Mouse (Mus musculus) hindbrain, postnatal 0 days (tissue): ENCODE results near the gene Ints11. TPM values are rescaled to one million over a fixed set of nuclear protein-coding genes. Genes with fewer than 3 reads are reported as not detected.

ENCODE experiments used
- ATAC-seq: fragments of 200-750 bp; cut with Nextera tagmentation; 2 replicates; pipeline ENCODE4 v1.8.0; 2017; ENCODE audit warnings: mild to moderate bottlenecking, moderate TSS enrichment, moderate library complexity
- DNase-seq: peaks from one replicate; pipeline ENCODE4 v3.0.0-alpha.2; 2015; ENCODE audit warnings: low spot score
- H3K27ac ChIP-seq: fragments of 300-500 bp; sonication (generic); 2 replicates; pipeline ENCODE4 v1.5.1; 2014; ENCODE audit warnings: mild to moderate bottlenecking
- H3K27me3 ChIP-seq: fragments of 300-500 bp; sonication (generic); 2 replicates; pipeline ENCODE4 v1.6.1; 2014; ENCODE audit warnings: low read length, mixed read lengths; ENCODE audit not compliant: insufficient read depth
- H3K36me3 ChIP-seq: fragments of 300-500 bp; sonication (generic); 2 replicates; pipeline ENCODE4 v1.6.1; 2014; ENCODE audit warnings: low read length, mixed read lengths; ENCODE audit not compliant: insufficient read depth
- H3K4me1 ChIP-seq: fragments of 300-500 bp; sonication (generic); 2 replicates; pipeline ENCODE4 v1.6.1; 2014; ENCODE audit warnings: antibody characterized with exemption, low read length, mixed read lengths; ENCODE audit not compliant: insufficient read depth
- H3K4me2 ChIP-seq: fragments of 300-500 bp; sonication (generic); 2 replicates; pipeline ENCODE4 v1.6.1; 2014; ENCODE audit warnings: low read depth, mild to moderate bottlenecking, low read length, moderate library complexity, mixed read lengths
- H3K4me3 ChIP-seq: fragments of 300-500 bp; sonication (generic); 2 replicates; pipeline ENCODE4 v1.5.1; 2014; ENCODE audit warnings: low read length
- H3K9ac ChIP-seq: fragments of 300-500 bp; sonication (generic); replicated peaks from 2 replicates; pipeline ENCODE4 v1.6.1; 2014; ENCODE audit warnings: mild to moderate bottlenecking, low read length, moderate library complexity, mixed read lengths
- H3K9me3 ChIP-seq: fragments of 300-500 bp; sonication (generic); 2 replicates; pipeline ENCODE4 v1.6.1; 2016; ENCODE audit warnings: low read length, mixed read lengths
- CTCF ChIP-seq: IDR thresholded peaks from 2 replicates; pipeline ENCODE4 v1.5.1; 2016; ENCODE audit warnings: antibody characterized with exemption, control low read depth, low read depth
- WGBS: fragments of 180-500 bp; shearing (Covaris S2); extraction: QIAGEN DNeasy Blood & Tissue Kit; methylation state at CpG from one replicate; pipeline ENCODE4 v1.1.7; 2014; 5-methylcytosine and 5-hydroxymethylcytosine counted together
- microRNA-seq, 2 experiments: library from miRNA; unstranded; fragments of <30 nt; microRNA quantifications; one replicate each; pipeline ENCODE4; 2016
- polyA plus RNA-seq: library from polyadenylated mRNA; unstranded; fragments of >200 nt; fragmentation: Nextera tagmentation; extraction: Ambion mirVana; gene quantifications from 2 replicates; pipeline ENCODE4 v1.2.1, GENCODE M21; 2015
- total RNA-seq: library from RNA; depleted of rRNA; stranded (reverse); fragments of >200 nt; gene quantifications from 2 replicates; pipeline ENCODE4 v1.2.3, GENCODE M21; 2014; rRNA removed

Gene Ints11
- total and polyA plus RNA-seq, 2 experiments from 2014 or later, result 49.9 to 51.3 TPM

GRCm38 (mm10) chr4:155904318-155905102 lies 35.2 kb downstream of the Ints11 start:
- peak; percentile 63 for DNase-seq
- TF ChIP-seq CTCF, result peak; percentile 62

GRCm38 (mm10) chr4:155905634-155906033 lies 36.3 kb downstream of the Ints11 start:
- Histone ChIP-seq H3K9ac (no peak overlapping the region), H3K4me1 (no peaks in the 10 kb centered on the region), H3K36me3 (peaks cover 62% of the 10 kb centered on the region), H3K27me3 (no peaks in the 10 kb centered on the region), H3K4me3 (no peak overlapping the region), H3K27ac (no peak overlapping the region), H3K4me2 (no peak overlapping the region), H3K9me3 (no peaks in the 10 kb centered on the region)
- no peak for TF ChIP-seq CTCF
- DNase-seq, result no peak
- WGBS, result 87% methylated on average over 13 of the region's 13 CpGs
- ATAC-seq, result no peak

More at GRCm38 (mm10) chr4:155904318-155905102, 35.2 kb downstream of the Ints11 start:
- ATAC-seq, result no peak
- Histone ChIP-seq H3K4me1 (no peaks in the 10 kb centered on the region), H3K27ac (no peak overlapping the region), H3K9ac (no peak overlapping the region), H3K27me3 (no peaks in the 10 kb centered on the region), H3K36me3 (peaks cover 71% of the 10 kb centered on the region), H3K4me3 (no peak overlapping the region), H3K4me2 (no peak overlapping the region), H3K9me3 (no peaks in the 10 kb centered on the region)
- WGBS, result 93% methylated on average over 13 of the region's 13 CpGs

- ATAC-seq, result no peak
- Histone ChIP-seq H3K4me1 (no peaks in the 10 kb centered on the region), H3K4me3 (no peak overlapping the region), H3K9ac (no peak overlapping the region), H3K4me2 (no peak overlapping the region), H3K9me3 (no peaks in the 10 kb centered on the region), H3K36me3 (peaks cover 57% of the 10 kb centered on the region), H3K27ac (no peak overlapping the region), H3K27me3 (no peaks in the 10 kb centered on the region)
- TF ChIP-seq CTCF, result no peak
- WGBS, result 86% methylated on average over 9 of the region's 9 CpGs
- no peak for DNase-seq
Observed at GRCm38 (mm10) chr4:155906125-155906524, 36.8 kb downstream of the Ints11 start.

GRCm38 (mm10) chr4:155907003-155907402 lies 37.7 kb downstream of the Ints11 start:
- Histone ChIP-seq H3K27ac (no peak overlapping the region), H3K4me1 (no peaks in the 10 kb centered on the region), H3K9me3 (no peaks in the 10 kb centered on the region), H3K36me3 (peaks cover 48% of the 10 kb centered on the region), H3K9ac (no peak overlapping the region), H3K27me3 (no peaks in the 10 kb centered on the region), H3K4me3 (no peak overlapping the region), H3K4me2 (no peak overlapping the region)
- TF ChIP-seq CTCF, result no peak
- 84% methylated on average over 11 of the region's 11 CpGs for WGBS
- ATAC-seq (no peak), DNase-seq (no peak)

- Histone ChIP-seq H3K36me3 (peaks cover 35% of the 10 kb centered on the region), H3K4me3 (no peak overlapping the region), H3K4me2 (no peak overlapping the region), H3K9me3 (no peaks in the 10 kb centered on the region), H3K27me3 (no peaks in the 10 kb centered on the region), H3K27ac (no peak overlapping the region), H3K4me1 (no peaks in the 10 kb centered on the region), H3K9ac (no peak overlapping the region)
- WGBS, result 70% methylated on average over 7 of the region's 7 CpGs
- TF ChIP-seq CTCF, result no peak
- ATAC-seq (no peak), DNase-seq (no peak)
Observed at GRCm38 (mm10) chr4:155908281-155908680, 38.9 kb downstream of the Ints11 start.

- Histone ChIP-seq H3K9me3 (no peaks in the 10 kb centered on the region), H3K36me3 (peaks cover 31% of the 10 kb centered on the region), H3K9ac (no peak overlapping the region), H3K4me2 (no peak overlapping the region), H3K4me3 (no peak overlapping the region), H3K4me1 (no peaks in the 10 kb centered on the region), H3K27me3 (no peaks in the 10 kb centered on the region), H3K27ac (no peak overlapping the region)
- no peak for DNase-seq
- no peak for ATAC-seq
- 87% methylated on average over 4 of the region's 4 CpGs for WGBS
- no peak for TF ChIP-seq CTCF
Observed at GRCm38 (mm10) chr4:155908751-155909150, 39.4 kb downstream of the Ints11 start.

- TF ChIP-seq CTCF, result no peak
- WGBS, result 64% methylated on average over 1 of the region's 1 CpGs
Observed at GRCm38 (mm10) chr4:155932031-155932430, 62.7 kb downstream of the Ints11 start.

More at GRCm38 (mm10) chr4:155932031-155932430, 62.7 kb downstream of the Ints11 start:
- Histone ChIP-seq H3K9ac (no peak overlapping the region), H3K36me3 (no peaks in the 10 kb centered on the region), H3K27me3 (no peaks in the 10 kb centered on the region), H3K4me2 (no peak overlapping the region), H3K4me3 (no peak overlapping the region), H3K27ac (no peak overlapping the region), H3K4me1 (no peaks in the 10 kb centered on the region), H3K9me3 (no peaks in the 10 kb centered on the region)
- ATAC-seq, result no peak
- no peak for DNase-seq

Small RNAs within 50 kb of the gene (microRNA-seq; reads per million reads assigned to microRNA genes)
- gene Gm22991, result 0 reads per million in 2 experiments

Other genes with a start within 250 kb of the Ints11 start
- 16.5 and 21.4 TPM in 2 replicates for gene Cdk11b, start 244.7 kb upstream of the Ints11 start, total RNA-seq
- 65.5 and 74.3 TPM in 2 replicates for gene Cdk11b, start 244.7 kb upstream of the Ints11 start, polyA plus RNA-seq
- not detected in 2 replicates for gene Gm10563, start 224.1 kb upstream of the Ints11 start, total RNA-seq
- gene Gm10563, start 224.1 kb upstream of the Ints11 start, polyA plus RNA-seq, result not detected in 2 replicates
- 6.1 and 13.5 TPM in 2 replicates for gene Mmp23, start 216.2 kb upstream of the Ints11 start, total RNA-seq
- gene Mmp23, start 216.2 kb upstream of the Ints11 start, polyA plus RNA-seq, result 4.2 and 5.7 TPM in 2 replicates
- gene Mib2, start 200.3 kb upstream of the Ints11 start, total RNA-seq, result 109 and 127 TPM in 2 replicates
- gene Mib2, start 200.3 kb upstream of the Ints11 start, polyA plus RNA-seq, result 40.6 and 44.1 TPM in 2 replicates
- gene Fndc10, start 175.2 kb upstream of the Ints11 start, total RNA-seq, result 50.5 and 52.0 TPM in 2 replicates
- gene Fndc10, start 175.2 kb upstream of the Ints11 start, polyA plus RNA-seq, result 26.0 and 26.5 TPM in 2 replicates
- gene Ssu72, start 164.7 kb upstream of the Ints11 start, total RNA-seq, result 110 and 117 TPM in 2 replicates
- gene Ssu72, start 164.7 kb upstream of the Ints11 start, polyA plus RNA-seq, result 165 and 169 TPM in 2 replicates
- 73.3 and 82.2 TPM in 2 replicates for gene Tmem240, start 134.7 kb upstream of the Ints11 start, total RNA-seq
- gene Tmem240, start 134.7 kb upstream of the Ints11 start, polyA plus RNA-seq, result 31.0 and 33.6 TPM in 2 replicates
- 65.7 and 83.4 TPM in 2 replicates for gene Atad3a, start 108.5 kb upstream of the Ints11 start, total RNA-seq
- gene Atad3a, start 108.5 kb upstream of the Ints11 start, polyA plus RNA-seq, result 68.8 and 72.2 TPM in 2 replicates
- gene Vwa1, start 94.8 kb upstream of the Ints11 start, total RNA-seq, result 43.3 and 55.5 TPM in 2 replicates
- gene Vwa1, start 94.8 kb upstream of the Ints11 start, polyA plus RNA-seq, result 27.8 and 29.4 TPM in 2 replicates
- gene Tmem88b, start 83.7 kb upstream of the Ints11 start, total RNA-seq, result 0.86 and 2.3 TPM in 2 replicates
- gene Tmem88b, start 83.7 kb upstream of the Ints11 start, polyA plus RNA-seq, result 1.0 and 1.2 TPM in 2 replicates
- not detected in 2 replicates for gene Ankrd65, start 79.1 kb upstream of the Ints11 start, total RNA-seq
- gene Ankrd65, start 79.1 kb upstream of the Ints11 start, polyA plus RNA-seq, result not detected in 2 replicates
- gene Mrpl20, start 66.7 kb upstream of the Ints11 start, total RNA-seq, result 75.4 and 87.5 TPM in 2 replicates
- 303 and 310 TPM in 2 replicates for gene Mrpl20, start 66.7 kb upstream of the Ints11 start, polyA plus RNA-seq
- 57.6 and 80.2 TPM in 2 replicates for gene Ccnl2, start 57.1 kb upstream of the Ints11 start, total RNA-seq
- 82.6 and 90.6 TPM in 2 replicates for gene Ccnl2, start 57.1 kb upstream of the Ints11 start, polyA plus RNA-seq
- 110 and 143 TPM in 2 replicates for gene Aurkaip1, start 38.3 kb upstream of the Ints11 start, total RNA-seq
- gene Aurkaip1, start 38.3 kb upstream of the Ints11 start, polyA plus RNA-seq, result 162 and 175 TPM in 2 replicates
- 45.8 and 58.9 TPM in 2 replicates for gene Mxra8, start 29.9 kb upstream of the Ints11 start, total RNA-seq
- gene Mxra8, start 29.9 kb upstream of the Ints11 start, polyA plus RNA-seq, result 39.4 and 41.6 TPM in 2 replicates
- gene Dvl1, start 22.1 kb upstream of the Ints11 start, total RNA-seq, result 141 and 166 TPM in 2 replicates
- 16.0 and 16.4 TPM in 2 replicates for gene Dvl1, start 22.1 kb upstream of the Ints11 start, polyA plus RNA-seq
- gene Tas1r3, start 6.2 kb upstream of the Ints11 start, total RNA-seq, result 0.04 and 1.5 TPM in 2 replicates
- 0.13 and 0.23 TPM in 2 replicates for gene Tas1r3, start 6.2 kb upstream of the Ints11 start, polyA plus RNA-seq
- gene Cptp, start 106 bp upstream of the Ints11 start, total RNA-seq, result 31.3 and 41.8 TPM in 2 replicates
- gene Cptp, start 106 bp upstream of the Ints11 start, polyA plus RNA-seq, result 26.8 and 27.9 TPM in 2 replicates
- 73.6 and 109 TPM in 2 replicates for gene Pusl1, start 22.2 kb downstream of the Ints11 start, total RNA-seq
- gene Pusl1, start 22.2 kb downstream of the Ints11 start, polyA plus RNA-seq, result 58.8 and 59.6 TPM in 2 replicates
- gene Acap3, start 22.3 kb downstream of the Ints11 start, total RNA-seq, result 69.5 and 93.5 TPM in 2 replicates
- gene Acap3, start 22.3 kb downstream of the Ints11 start, polyA plus RNA-seq, result 52.2 and 56.4 TPM in 2 replicates
- 47.5 and 50.8 TPM in 2 replicates for gene Ube2j2, start 74.3 kb downstream of the Ints11 start, total RNA-seq
- gene Ube2j2, start 74.3 kb downstream of the Ints11 start, polyA plus RNA-seq, result 119 and 126 TPM in 2 replicates
- gene C1qtnf12, start 92.8 kb downstream of the Ints11 start, total RNA-seq, result 26.6 and 35.2 TPM in 2 replicates
- 21.8 and 22.8 TPM in 2 replicates for gene C1qtnf12, start 92.8 kb downstream of the Ints11 start, polyA plus RNA-seq
- 48.8 and 56.8 TPM in 2 replicates for gene B3galt6, start 123.1 kb downstream of the Ints11 start, total RNA-seq
- gene B3galt6, start 123.1 kb downstream of the Ints11 start, polyA plus RNA-seq, result 26.1 and 26.2 TPM in 2 replicates
- gene Sdf4, start 123.3 kb downstream of the Ints11 start, total RNA-seq, result 100 and 121 TPM in 2 replicates
- gene Sdf4, start 123.3 kb downstream of the Ints11 start, polyA plus RNA-seq, result 122 and 127 TPM in 2 replicates
- 2.6 TPM in 1 of 2 replicates, not detected in the other for gene Tnfrsf4, start 144.3 kb downstream of the Ints11 start, total RNA-seq
- gene Tnfrsf4, start 144.3 kb downstream of the Ints11 start, polyA plus RNA-seq, result 0.47 and 0.49 TPM in 2 replicates
- 0.16 TPM in 1 of 2 replicates, not detected in the other for gene Tnfrsf18, start 156.6 kb downstream of the Ints11 start, total RNA-seq
- gene Tnfrsf18, start 156.6 kb downstream of the Ints11 start, polyA plus RNA-seq, result 1.4 and 1.6 TPM in 2 replicates
- 0.26 TPM in 1 of 2 replicates, not detected in the other for gene Ttll10, start 189.9 kb downstream of the Ints11 start, total RNA-seq
- 0.08 TPM in 1 of 2 replicates, not detected in the other for gene Ttll10, start 189.9 kb downstream of the Ints11 start, polyA plus RNA-seq
- 24.0 and 32.8 TPM in 2 replicates for gene 9430015G10Rik, start 240.4 kb downstream of the Ints11 start, total RNA-seq
- gene 9430015G10Rik, start 240.4 kb downstream of the Ints11 start, polyA plus RNA-seq, result 21.0 and 22.3 TPM in 2 replicates